Mouse (Mus musculus): ENCODE measurements around the gene Hnrnpul2. TPM values are rescaled to one million over a fixed set of nuclear protein-coding genes. Genes with fewer than 3 reads are reported as not detected.

The Hnrnpul2 gene
- polyA plus RNA-seq, 1 experiment, result 80.3 TPM

Other genes with a start within 250 kb of the Hnrnpul2 start
- gene Slc22a8, start 228.8 kb upstream of the Hnrnpul2 start, polyA plus RNA-seq (2012; rRNA removed), result 18.5 TPM in 2 replicates
- gene Slc22a6, start 202.0 kb upstream of the Hnrnpul2 start, polyA plus RNA-seq (2012; rRNA removed), result 8.8 and 12.0 TPM in 2 replicates
- gene Chrm1, start 156.2 kb upstream of the Hnrnpul2 start, polyA plus RNA-seq (2012; rRNA removed), result 11.4 and 16.1 TPM in 2 replicates
- gene Slc3a2, start 96.6 kb upstream of the Hnrnpul2 start, polyA plus RNA-seq (2012; rRNA removed), result 156 and 158 TPM in 2 replicates
- gene Wdr74, start 84.2 kb upstream of the Hnrnpul2 start, polyA plus RNA-seq (2012; rRNA removed), result 64.1 and 65.4 TPM in 2 replicates
- gene 1700092M07Rik, start 79.3 kb upstream of the Hnrnpul2 start, polyA plus RNA-seq (2012; rRNA removed), result 2.1 and 2.2 TPM in 2 replicates
- gene Stx5a, start 78.6 kb upstream of the Hnrnpul2 start, polyA plus RNA-seq (2012; rRNA removed), result 115 and 123 TPM in 2 replicates
- gene Nxf1, start 62.9 kb upstream of the Hnrnpul2 start, polyA plus RNA-seq (2012; rRNA removed), result 174 and 185 TPM in 2 replicates
- gene Tmem223, start 49.0 kb upstream of the Hnrnpul2 start, polyA plus RNA-seq (2012; rRNA removed), result 207 and 209 TPM in 2 replicates
- gene Tmem179b, start 45.5 kb upstream of the Hnrnpul2 start, polyA plus RNA-seq (2012; rRNA removed), result 21.0 and 23.1 TPM in 2 replicates
- 25.5 and 26.5 TPM in 2 replicates for gene Taf6l, start 33.6 kb upstream of the Hnrnpul2 start, polyA plus RNA-seq (2012; rRNA removed)
- gene Polr2g, start 21.4 kb upstream of the Hnrnpul2 start, polyA plus RNA-seq (2012; rRNA removed), result 155 TPM in 2 replicates
- 6.4 and 6.6 TPM in 2 replicates for gene Zbtb3, start 17.5 kb upstream of the Hnrnpul2 start, polyA plus RNA-seq (2012; rRNA removed)
- gene Ttc9c, start 677 bp upstream of the Hnrnpul2 start, polyA plus RNA-seq (2012; rRNA removed), result 51.9 and 52.3 TPM in 2 replicates
- gene AC129217.1, start 9.8 kb downstream of the Hnrnpul2 start, polyA plus RNA-seq (2012; rRNA removed), result 0.58 TPM in 1 of 2 replicates, not detected in the other
- gene Bscl2, start 17.5 kb downstream of the Hnrnpul2 start, polyA plus RNA-seq (2012; rRNA removed), result 100 and 106 TPM in 2 replicates
- gene Gng3, start 19.2 kb downstream of the Hnrnpul2 start, polyA plus RNA-seq (2012; rRNA removed), result 313 and 316 TPM in 2 replicates
- gene Lrrn4cl, start 30.8 kb downstream of the Hnrnpul2 start, polyA plus RNA-seq (2012; rRNA removed), result 1.2 and 1.4 TPM in 2 replicates
- gene Ubxn1, start 51.5 kb downstream of the Hnrnpul2 start, polyA plus RNA-seq (2012; rRNA removed), result 128 and 129 TPM in 2 replicates
- 54.5 and 56.5 TPM in 2 replicates for gene Uqcc3, start 60.9 kb downstream of the Hnrnpul2 start, polyA plus RNA-seq (2012; rRNA removed)
- 4.0 and 5.1 TPM in 2 replicates for gene Lbhd1, start 63.7 kb downstream of the Hnrnpul2 start, polyA plus RNA-seq (2012; rRNA removed)
- not detected in 2 replicates for gene Gm49403, start 63.9 kb downstream of the Hnrnpul2 start, polyA plus RNA-seq (2012; rRNA removed)
- gene 1810009A15Rik, start 68.8 kb downstream of the Hnrnpul2 start, polyA plus RNA-seq (2012; rRNA removed), result 44.6 and 52.3 TPM in 2 replicates
- 0.23 and 0.32 TPM in 2 replicates for gene Gm49416, start 68.9 kb downstream of the Hnrnpul2 start, polyA plus RNA-seq (2012; rRNA removed)
- 20.6 and 22.9 TPM in 2 replicates for gene Ints5, start 73.0 kb downstream of the Hnrnpul2 start, polyA plus RNA-seq (2012; rRNA removed)
- 125 and 128 TPM in 2 replicates for gene Ganab, start 78.1 kb downstream of the Hnrnpul2 start, polyA plus RNA-seq (2012; rRNA removed)
- 131 and 145 TPM in 2 replicates for gene B3gat3, start 100.4 kb downstream of the Hnrnpul2 start, polyA plus RNA-seq (2012; rRNA removed)
- 2.1 and 2.3 TPM in 2 replicates for gene Rom1, start 109.3 kb downstream of the Hnrnpul2 start, polyA plus RNA-seq (2012; rRNA removed)
- 11.1 and 13.1 TPM in 2 replicates for gene Eml3, start 109.5 kb downstream of the Hnrnpul2 start, polyA plus RNA-seq (2012; rRNA removed)
- 36.2 and 38.4 TPM in 2 replicates for gene Mta2, start 121.9 kb downstream of the Hnrnpul2 start, polyA plus RNA-seq (2012; rRNA removed)
- 22.9 TPM in 2 replicates for gene Tut1, start 133.8 kb downstream of the Hnrnpul2 start, polyA plus RNA-seq (2012; rRNA removed)
- 385 and 395 TPM in 2 replicates for gene Eef1g, start 147.0 kb downstream of the Hnrnpul2 start, polyA plus RNA-seq (2012; rRNA removed)
- 4.7 TPM in 2 replicates for gene Ahnak, start 169.3 kb downstream of the Hnrnpul2 start, polyA plus RNA-seq (2012; rRNA removed)

Measured in central nervous system, embryonic 18 days (tissue).